Mouse (Mus musculus): ENCODE measurements at regions not wholly inside any gene's neighbourhood (a gene's known extent, or its start where the extent isn't known, plus 50 kb on each side); places are given as distances from the start of the nearest gene placed in this dataset.

- no peak for DNase-seq (ENCODE audit: low spot score)
- intact Hi-C loops (cut with DNase I): no loop called here
Observed at GRCm38 (mm10) chr12:29257735-29258547, 270.2 kb upstream of the Myt1l start.

- no peak for DNase-seq (ENCODE audit: low spot score)
- intact Hi-C loops (cut with DNase I): no loop called here
Observed at GRCm38 (mm10) chr12:29258548-29258874, 269.7 kb upstream of the Myt1l start.

- intact Hi-C loops (cut with DNase I): no loop called here
- DNase-seq (ENCODE audit: low spot score): no peak
Observed at GRCm38 (mm10) chr12:29258966-29259365, 269.2 kb upstream of the Myt1l start.

GRCm38 (mm10) chr12:29274166-29274565 is 254.0 kb upstream of the Myt1l start:
- intact Hi-C loops (cut with DNase I): no loop called here
- DNase-seq (ENCODE audit: low spot score): no peak

GRCm38 (mm10) chr12:29275676-29276075 is 252.5 kb upstream of the Myt1l start:
- no peak for DNase-seq (ENCODE audit: low spot score)
- intact Hi-C loops (cut with DNase I): no loop called here

GRCm38 (mm10) chr12:29279631-29280080 is 248.5 kb upstream of the Myt1l start:
- intact Hi-C loops (cut with DNase I): no loop called here

GRCm38 (mm10) chr12:29280081-29280788 is 247.9 kb upstream of the Myt1l start:
- intact Hi-C loops (cut with DNase I): no loop called here
- no peak for DNase-seq (ENCODE audit: low spot score)

More at GRCm38 (mm10) chr12:29279631-29280080, 248.5 kb upstream of the Myt1l start:
- no peak for DNase-seq (ENCODE audit: low spot score)

- intact Hi-C loops (cut with DNase I): no loop called here
- DNase-seq (ENCODE audit: low spot score): no peak
Observed at GRCm38 (mm10) chr12:29280861-29281630, 247.1 kb upstream of the Myt1l start.

- intact Hi-C loops (cut with DNase I): no loop called here
- DNase-seq (ENCODE audit: low spot score): no peak
Observed at GRCm38 (mm10) chr12:29288801-29289200, 239.4 kb upstream of the Myt1l start.

GRCm38 (mm10) chr12:29290591-29291351 is 237.4 kb upstream of the Myt1l start:
- intact Hi-C loops (cut with DNase I): loop anchor here (5.0 kb wide), 2 partner anchors 538 to 653 kb away; partner anchors contain the start of genes Eipr1, Rps7 and Trappc12
- DNase-seq (ENCODE audit: low spot score): peak; percentile 93

- intact Hi-C loops (cut with DNase I): no loop called here
- DNase-seq (ENCODE audit: low spot score): no peak
Observed at GRCm38 (mm10) chr12:29297984-29298383, 230.2 kb upstream of the Myt1l start.

GRCm38 (mm10) chr12:29315636-29316035 is 212.5 kb upstream of the Myt1l start:
- no peak for DNase-seq (ENCODE audit: low spot score)
- intact Hi-C loops (cut with DNase I): no loop called here

GRCm38 (mm10) chr12:29321468-29321867 is 206.7 kb upstream of the Myt1l start:
- DNase-seq (ENCODE audit: low spot score): no peak
- intact Hi-C loops (cut with DNase I): no loop called here

GRCm38 (mm10) chr12:29323534-29323933 is 204.7 kb upstream of the Myt1l start:
- intact Hi-C loops (cut with DNase I): no loop called here

GRCm38 (mm10) chr12:29335839-29336469 is 192.2 kb upstream of the Myt1l start:
- DNase-seq (ENCODE audit: low spot score): no peak
- intact Hi-C loops (cut with DNase I): no loop called here

More at GRCm38 (mm10) chr12:29323534-29323933, 204.7 kb upstream of the Myt1l start:
- DNase-seq (ENCODE audit: low spot score): no peak

- no peak for DNase-seq (ENCODE audit: low spot score)
- intact Hi-C loops (cut with DNase I): no loop called here
Observed at GRCm38 (mm10) chr12:29337336-29337735, 190.8 kb upstream of the Myt1l start.

GRCm38 (mm10) chr12:29341388-29341995 is 186.7 kb upstream of the Myt1l start:
- intact Hi-C loops (cut with DNase I): loop anchor here (10.0 kb wide), 1 partner anchor 207 kb away; no protein-coding TSS in a partner anchor
- no peak for DNase-seq (ENCODE audit: low spot score)

GRCm38 (mm10) chr12:29343147-29343852 is 184.9 kb upstream of the Myt1l start:
- DNase-seq (ENCODE audit: low spot score): no peak
- intact Hi-C loops (cut with DNase I): loop anchor here (10.0 kb wide), 1 partner anchor 208 kb away; no protein-coding TSS in a partner anchor

Measured in heart, postnatal 25 days (tissue).